ENCODE assay signal across 8 mouse cellular contexts in genomic region chr7:73596415-73596814, GRCm38 (mm10). TPM values are rescaled to one million over a fixed set of nuclear protein-coding genes. Genes with fewer than 3 reads are reported as not detected.
DNase-seq lines count a peak whose midpoint lies in the region; ATAC-seq and TF ChIP-seq lines count a peak whose summit lies in the region.
"Had no signal": no experiment of that assay in that cellular context is flagged by ENCODE, and none has a peak within 500 bp of the region (broad histone marks: within the 10 kb centered on the region; RNA-seq: fewer than 3 reads in every experiment).

No protein-coding gene starts in this region.

- intact Hi-C loops in left cerebral cortex, postnatal 36 days (cut with DNase I) = no loop called here

- H3K27me3 ChIP-seq in lung, embryonic 16.5 days (ENCODE audit: control insufficient read depth, insufficient read depth, low read depth, low read length) = no peaks in the 10 kb centered on the region
- no peaks in the 10 kb centered on the region for H3K27me3 ChIP-seq in intestine, postnatal 0 days (replicated peaks; ENCODE audit: control insufficient read depth, insufficient read depth, low read length)
- H3K27me3 ChIP-seq in neural tube, embryonic 15.5 days (replicated peaks) = no peaks in the 10 kb centered on the region

- H3K9me3 ChIP-seq in lung, embryonic 16.5 days (ENCODE audit: control insufficient read depth, low read length) = no peaks in the 10 kb centered on the region
- H3K9me3 ChIP-seq in intestine, postnatal 0 days (ENCODE audit: control insufficient read depth) = no peaks in the 10 kb centered on the region
- H3K9me3 ChIP-seq in neural tube, embryonic 15.5 days (replicated peaks) = no peaks in the 10 kb centered on the region

- H3K9ac ChIP-seq in lung, embryonic 16.5 days (ENCODE audit: low read length) = peak overlapping the region; percentile 14; the same call in 1 of the 2 replicates
- no peak overlapping the region for H3K9ac ChIP-seq in intestine, postnatal 0 days (ENCODE audit: low read depth, low read length)
- 0 out of 2 replicates have a peak overlapping the region, but pooled peaks have one; percentile 43 for H3K9ac ChIP-seq in neural tube, embryonic 15.5 days (replicated peaks)

- H3K27ac ChIP-seq in lung, embryonic 16.5 days (ENCODE audit: low read length) = peak overlapping the region; percentile 94
- peak overlapping the region; percentile 88 for H3K27ac ChIP-seq in embryonic fibroblast, embryonic 13.5 days (ENCODE audit: insufficient read depth, low read length)
- H3K27ac ChIP-seq in intestine, postnatal 0 days (ENCODE audit: low read depth, low read length) = peak overlapping the region; percentile 73; the same call in 1 of the 2 replicates
- H3K27ac ChIP-seq in neural tube, embryonic 15.5 days (replicated peaks) = peak overlapping the region; percentile 83

- H3K4me2 ChIP-seq in lung, embryonic 16.5 days (ENCODE audit: low read depth, low read length) = no peak overlapping the region
- no peak overlapping the region for H3K4me2 ChIP-seq in intestine, postnatal 0 days (replicated peaks; ENCODE audit: low read depth)
- H3K4me2 ChIP-seq in neural tube, embryonic 15.5 days = no peak overlapping the region

- no peak overlapping the region for H3K4me3 ChIP-seq in lung, embryonic 16.5 days (ENCODE audit: low read length)
- no peak overlapping the region for H3K4me3 ChIP-seq in embryonic fibroblast, embryonic 13.5 days (ENCODE audit: insufficient read depth, low read length)
- no peak overlapping the region for H3K4me3 ChIP-seq in intestine, postnatal 0 days (ENCODE audit: low read depth, low read length)
- no peak overlapping the region for H3K4me3 ChIP-seq in neural tube, embryonic 15.5 days (replicated peaks)

- TF ChIP-seq CTCF in embryonic fibroblast, embryonic 13.5 days (IDR thresholded peaks at IDR 0.05; ENCODE audit: borderline replicate concordance, insufficient read depth, low read length) = no peak
- no peak for TF ChIP-seq CTCF in intestine, postnatal 0 days (IDR thresholded peaks at IDR 0.05; ENCODE audit: low read depth)

- no peak for DNase-seq in lung, postnatal 4 days
- DNase-seq in left cerebral cortex, postnatal 36 days (ENCODE audit: low spot score in 2 of 2) = no peak
- no peak for DNase-seq in spleen, adult 12 weeks (ENCODE audit: low spot score)
- DNase-seq: kidney, adult 9 months had no signal

- H3K4me1 ChIP-seq in lung, embryonic 16.5 days (replicated peaks; ENCODE audit: control insufficient read depth, insufficient read depth, low read length) = peaks cover 16% of the 10 kb centered on the region
- peaks cover 8% of the 10 kb centered on the region for H3K4me1 ChIP-seq in embryonic fibroblast, embryonic 13.5 days (ENCODE audit: control insufficient read depth, insufficient read depth, low read length)
- H3K4me1 ChIP-seq in intestine, postnatal 0 days (replicated peaks; ENCODE audit: control insufficient read depth, insufficient read depth, low read length) = peaks cover 11% of the 10 kb centered on the region; the same call in 1 of the 2 replicates
- peaks cover 38% of the 10 kb centered on the region for H3K4me1 ChIP-seq in neural tube, embryonic 15.5 days

- TF ChIP-seq POLR2A in embryonic fibroblast, embryonic 13.5 days (IDR thresholded peaks at IDR 0.05; ENCODE audit: low read depth, low read length) = 0 out of 2 replicates have a peak, but pooled peaks have one; percentile 9

- no peaks in the 10 kb centered on the region for H3K36me3 ChIP-seq in lung, embryonic 16.5 days (ENCODE audit: control insufficient read depth, insufficient read depth, low read length)
- H3K36me3 ChIP-seq in intestine, postnatal 0 days (ENCODE audit: control insufficient read depth, insufficient read depth) = no peaks in the 10 kb centered on the region
- H3K36me3 ChIP-seq in neural tube, embryonic 15.5 days = no peaks in the 10 kb centered on the region

- 40% methylated on average over 2 of the region's 2 CpGs for WGBS in lung, embryonic 16.5 days
- 52% methylated on average over 2 of the region's 2 CpGs for WGBS in intestine, postnatal 0 days
- WGBS in neural tube, embryonic 15.5 days = 49% methylated on average over 2 of the region's 2 CpGs

- no peak for ATAC-seq in lung, embryonic 16.5 days (ENCODE audit: low read depth)
- no peak for ATAC-seq in intestine, postnatal 0 days
- ATAC-seq in neural tube, embryonic 15.5 days (ENCODE audit: low FRiP score) = no peak

RNA-seq across cellular contexts. Expression of gene Chd2, which starts 54.8 kb away (rescaled TPM):
- polyA plus RNA-seq in lung, embryonic 16.5 days (2015; fragmentation: Nextera tagmentation; extraction: Ambion mirVana) = 53.7 and 58.9 TPM in 2 replicates
- polyA plus RNA-seq in embryonic fibroblast, embryonic 13.5 days (2011; ENCODE audit: insufficient read length, low read depth, missing spikeins) = 45.2 and 51.4 TPM in 2 replicates
- 19.3 and 25.4 TPM in 2 replicates for polyA plus RNA-seq in intestine, postnatal 0 days (2015; fragmentation: Nextera tagmentation; extraction: Ambion mirVana)
- polyA plus RNA-seq in neural tube, embryonic 15.5 days (2015; fragmentation: Nextera tagmentation; extraction: Ambion mirVana) = 31.2 and 39.3 TPM in 2 replicates
- total RNA-seq in left cerebral cortex, postnatal 36 days (2021) = 10 to 100 TPM; 35.8 to 59.8 TPM
